Mouse (Mus musculus) hindbrain, embryonic 10.5 days (tissue): ENCODE results near the gene Sgcd. TPM values are rescaled to one million over a fixed set of nuclear protein-coding genes. Genes with fewer than 3 reads are reported as not detected.
"Not testable (repeated sequence)": the region's sequence is repeated elsewhere in the genome, so short reads cannot be mapped to it uniquely, and the experiment has no call there.

Experiments
- DNase-seq: peaks from one replicate; pipeline ENCODE4 v3.0.0-alpha.2; 2017; ENCODE audit warnings: low spot score
- H3K27ac ChIP-seq: fragments of 300-500 bp; sonication (generic); 2 replicates; pipeline ENCODE4 v1.5.1; 2016; ENCODE audit warnings: mild to moderate bottlenecking, moderate library complexity
- H3K27me3 ChIP-seq: fragments of 300-500 bp; sonication (generic); 2 replicates; pipeline ENCODE4 v1.6.1; 2016; ENCODE audit warnings: mild to moderate bottlenecking; ENCODE audit not compliant: poor library complexity, insufficient read depth, severe bottlenecking
- H3K36me3 ChIP-seq: fragments of 300-500 bp; sonication (generic); 2 replicates; pipeline ENCODE4 v1.6.1; 2016; ENCODE audit warnings: mild to moderate bottlenecking, moderate library complexity
- H3K4me1 ChIP-seq: fragments of 300-500 bp; sonication (generic); replicated peaks from 2 replicates; pipeline ENCODE4 v1.6.1; 2016; ENCODE audit warnings: mild to moderate bottlenecking
- H3K4me3 ChIP-seq: fragments of 300-500 bp; sonication (generic); 2 replicates; pipeline ENCODE4 v1.5.1; 2016; ENCODE audit warnings: mild to moderate bottlenecking, moderate library complexity
- H3K9me3 ChIP-seq: fragments of 300-500 bp; sonication (generic); 2 replicates; pipeline ENCODE4 v1.6.1; 2016; ENCODE audit warnings: mild to moderate bottlenecking, moderate library complexity
- WGBS: fragments of 180-500 bp; shearing (Covaris S2); methylation state at CpG from one replicate; pipeline ENCODE4 v1.1.7; 2016; 5-methylcytosine and 5-hydroxymethylcytosine counted together
- polyA plus RNA-seq: library from polyadenylated mRNA; unstranded; fragments of >200 nt; fragmentation: Nextera tagmentation; extraction: Ambion mirVana; gene quantifications from 2 replicates; pipeline ENCODE4 v1.2.1, GENCODE M21; 2016

The Sgcd gene
- polyA plus RNA-seq, 1 experiment from 2014 or later = 1.5 TPM

GRCm38 (mm10) chr11:47890315-47890714 lies 98.5 kb downstream of the Sgcd start:
- no peak overlapping the region for H3K27ac ChIP-seq
- WGBS = 55% methylated on average over 2 of the region's 2 CpGs

GRCm38 (mm10) chr11:47885310-47885709 lies 103.5 kb downstream of the Sgcd start:
- Histone ChIP-seq H3K36me3 (no peaks in the 10 kb centered on the region), H3K4me1 (no peaks in the 10 kb centered on the region), H3K27ac (no peak overlapping the region), H3K9me3 (no peaks in the 10 kb centered on the region), H3K27me3 (no peaks in the 10 kb centered on the region), H3K4me3 (no peak overlapping the region)
- WGBS = 74% methylated on average over 3 of the region's 3 CpGs
- no peak for DNase-seq

More at GRCm38 (mm10) chr11:47890315-47890714, 98.5 kb downstream of the Sgcd start:
- H3K36me3 ChIP-seq = no peaks in the 10 kb centered on the region
- H3K4me1 ChIP-seq = no peaks in the 10 kb centered on the region
- no peaks in the 10 kb centered on the region for H3K27me3 ChIP-seq
- no peak overlapping the region for H3K4me3 ChIP-seq
- no peaks in the 10 kb centered on the region for H3K9me3 ChIP-seq
- peak; percentile 22 for DNase-seq

GRCm38 (mm10) chr11:47883545-47883944 lies 105.2 kb downstream of the Sgcd start:
- Histone ChIP-seq H3K4me1 (no peaks in the 10 kb centered on the region), H3K27ac (no peak overlapping the region), H3K4me3 (no peak overlapping the region), H3K36me3 (no peaks in the 10 kb centered on the region), H3K27me3 (no peaks in the 10 kb centered on the region), H3K9me3 (no peaks in the 10 kb centered on the region)
- no peak for DNase-seq
- 82% methylated on average over 1 of the region's 1 CpGs for WGBS

- Histone ChIP-seq H3K36me3 (no peaks in the 10 kb centered on the region), H3K27me3 (no peaks in the 10 kb centered on the region), H3K27ac (no peak overlapping the region), H3K4me1 (no peaks in the 10 kb centered on the region), H3K4me3 (no peak overlapping the region), H3K9me3 (no peaks in the 10 kb centered on the region)
- DNase-seq = no peak
- WGBS = 75% methylated on average over 5 of the region's 5 CpGs
Measured at GRCm38 (mm10) chr11:47876633-47877170, 112.1 kb downstream of the Sgcd start.

GRCm38 (mm10) chr11:47845894-47846293 lies 142.9 kb downstream of the Sgcd start:
- 11% methylated on average over 3 of the region's 3 CpGs for WGBS
- H3K4me1 ChIP-seq = peaks cover 12% of the 10 kb centered on the region

GRCm38 (mm10) chr11:47833283-47833682 lies 155.5 kb downstream of the Sgcd start:
- WGBS = 70% methylated on average over 4 of the region's 4 CpGs
- Histone ChIP-seq H3K9me3 (no peaks in the 10 kb centered on the region), H3K4me1 (no peaks in the 10 kb centered on the region), H3K4me3 (no peak overlapping the region), H3K27me3 (no peaks in the 10 kb centered on the region), H3K27ac (no peak overlapping the region), H3K36me3 (no peaks in the 10 kb centered on the region)
- DNase-seq = no peak

More at GRCm38 (mm10) chr11:47845894-47846293, 142.9 kb downstream of the Sgcd start:
- peak; percentile 24 for DNase-seq
- Histone ChIP-seq H3K27me3 (peaks cover 12% of the 10 kb centered on the region), H3K27ac (no peak overlapping the region), H3K36me3 (no peaks in the 10 kb centered on the region), H3K9me3 (no peaks in the 10 kb centered on the region), H3K4me3 (no peak overlapping the region)

GRCm38 (mm10) chr11:47810307-47810706 lies 178.5 kb downstream of the Sgcd start:
- DNase-seq = no peak
- Histone ChIP-seq H3K9me3 (no peaks in the 10 kb centered on the region), H3K27me3 (no peaks in the 10 kb centered on the region), H3K36me3 (no peaks in the 10 kb centered on the region), H3K4me1 (no peaks in the 10 kb centered on the region), H3K27ac (no peak overlapping the region), H3K4me3 (no peak overlapping the region)

GRCm38 (mm10) chr11:47804101-47804715 lies 184.6 kb downstream of the Sgcd start:
- no peak for DNase-seq
- Histone ChIP-seq H3K27me3 (no peaks in the 10 kb centered on the region), H3K36me3 (no peaks in the 10 kb centered on the region), H3K4me3 (no peak overlapping the region), H3K4me1 (no peaks in the 10 kb centered on the region), H3K27ac (no peak overlapping the region), H3K9me3 (no peaks in the 10 kb centered on the region)
- WGBS = 91% methylated on average over 6 of the region's 6 CpGs

GRCm38 (mm10) chr11:47777916-47778226 lies 210.9 kb downstream of the Sgcd start:
- Histone ChIP-seq H3K4me1 (peaks cover 5% of the 10 kb centered on the region; the same call in 1 of the 2 replicates), H3K27me3 (no peaks in the 10 kb centered on the region), H3K9me3 (no peaks in the 10 kb centered on the region), H3K4me3 (no peak overlapping the region), H3K36me3 (no peaks in the 10 kb centered on the region), H3K27ac (no peak overlapping the region)
- DNase-seq = no peak
- 77% methylated on average over 4 of the region's 4 CpGs for WGBS

GRCm38 (mm10) chr11:47777226-47777915 lies 211.4 kb downstream of the Sgcd start:
- no peaks in the 10 kb centered on the region for H3K27me3 ChIP-seq
- H3K9me3 ChIP-seq = no peaks in the 10 kb centered on the region
- no peak overlapping the region for H3K4me3 ChIP-seq
- H3K4me1 ChIP-seq = peaks cover 5% of the 10 kb centered on the region; the same call in 1 of the 2 replicates
- DNase-seq = no peak
- H3K36me3 ChIP-seq = no peaks in the 10 kb centered on the region
- H3K27ac ChIP-seq = no peak overlapping the region
- 87% methylated on average over 4 of the region's 4 CpGs for whole genome bisulfite sequencing

- Histone ChIP-seq H3K9me3 (no peaks in the 10 kb centered on the region), H3K36me3 (no peaks in the 10 kb centered on the region), H3K27ac (no peak overlapping the region), H3K4me1 (peaks cover 5% of the 10 kb centered on the region; the same call in 1 of the 2 replicates), H3K4me3 (no peak overlapping the region), H3K27me3 (no peaks in the 10 kb centered on the region)
- no peak for DNase-seq
- WGBS = 31% methylated on average over 1 of the region's 1 CpGs
Measured at GRCm38 (mm10) chr11:47776019-47776418, 212.8 kb downstream of the Sgcd start.

GRCm38 (mm10) chr11:47765859-47766258 lies 222.9 kb downstream of the Sgcd start:
- Histone ChIP-seq H3K9me3 (no peaks in the 10 kb centered on the region), H3K4me3 (no peak overlapping the region), H3K4me1 (no peaks in the 10 kb centered on the region), H3K36me3 (no peaks in the 10 kb centered on the region), H3K27me3 (no peaks in the 10 kb centered on the region), H3K27ac (no peak overlapping the region)
- no peak for DNase-seq
- 93% methylated on average over 2 of the region's 2 CpGs for WGBS

- H3K27me3 ChIP-seq, DNase-seq, H3K9me3 ChIP-seq, H3K4me3 ChIP-seq, H3K27ac ChIP-seq, H3K36me3 ChIP-seq, H3K4me1 ChIP-seq: not testable (repeated sequence)
- 81% methylated on average over 3 of the region's 3 CpGs for WGBS
Measured at GRCm38 (mm10) chr11:47763569-47763968, 225.2 kb downstream of the Sgcd start.
